Mouse (Mus musculus): Measurements from ENCODE around the gene Sub1.

Sub1 gene

GRCm38 (mm10) chr15:12010602-12011044, 13.8 kb upstream of the Sub1 start:
- no peak for DNase-seq (ENCODE audit: low read depth, low spot score)

- DNase-seq (ENCODE audit: low read depth, low spot score): no peak
Observed at GRCm38 (mm10) chr15:12009712-12010601, 13.2 kb upstream of the Sub1 start.

DNA sequence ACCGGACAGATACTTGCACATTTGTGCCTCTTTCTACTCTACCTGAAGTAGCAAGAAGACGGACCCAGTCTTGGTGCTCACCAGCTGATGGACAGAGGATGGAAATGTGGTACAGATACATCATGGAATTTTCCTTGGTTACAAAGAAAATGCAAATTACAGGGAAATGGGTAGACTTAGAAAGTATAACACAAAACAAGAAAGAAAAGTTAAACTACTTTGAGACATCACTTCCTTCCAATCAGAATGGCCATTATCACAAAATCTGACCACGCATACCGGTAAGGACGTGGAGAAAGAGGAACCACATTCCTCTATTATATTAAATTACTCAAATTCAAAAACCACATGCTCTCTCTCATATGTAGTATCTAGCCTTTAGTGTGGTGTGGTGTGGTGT, 12.1 kb upstream of the Sub1 start:
- DNase-seq (ENCODE audit: low read depth, low spot score): no peak

DNA sequence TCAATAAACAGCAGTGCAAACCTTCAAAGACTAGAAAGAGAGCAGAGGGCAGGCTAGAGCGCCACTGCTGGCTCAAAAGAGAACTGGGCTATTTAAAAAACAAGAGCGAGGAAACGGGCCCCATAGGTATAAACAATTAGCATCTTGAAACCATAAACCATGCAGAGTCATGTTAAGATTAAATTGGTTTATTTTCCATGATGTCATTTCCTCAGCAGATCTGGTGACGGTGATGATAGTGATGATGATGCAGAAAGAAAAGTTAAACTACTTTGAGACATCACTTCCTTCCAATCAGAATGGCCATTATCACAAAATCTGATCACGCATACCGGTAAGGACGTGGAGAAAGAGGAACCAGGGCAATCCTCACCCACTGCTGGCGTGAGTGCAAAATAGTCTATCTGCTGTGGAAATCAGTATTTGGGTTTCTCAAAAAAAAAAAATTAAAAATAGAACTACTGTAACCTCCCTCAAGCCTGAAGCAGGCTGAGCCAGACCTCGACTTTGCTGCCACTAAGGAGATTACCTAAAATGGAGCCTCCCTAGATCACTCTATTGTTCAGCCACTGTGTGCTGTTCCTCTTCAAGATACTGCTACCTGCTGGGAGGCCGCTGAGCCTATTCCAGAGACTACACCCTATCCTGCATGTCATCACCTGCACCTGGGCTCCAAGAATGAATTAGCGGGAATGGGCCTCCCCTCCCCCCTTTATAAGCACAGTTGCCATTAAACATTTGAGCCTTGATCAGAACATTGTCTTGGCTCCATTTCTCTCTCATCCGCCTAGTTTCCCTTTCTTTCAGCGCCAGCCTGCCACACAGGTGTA, 11.4 kb upstream of the Sub1 start:
- no peak for DNase-seq (ENCODE audit: low read depth, low spot score)

- DNase-seq (ENCODE audit: low read depth, low spot score): no peak
Observed at GRCm38 (mm10) chr15:12007421-12007820, 10.6 kb upstream of the Sub1 start.

- no peak for DNase-seq (ENCODE audit: low read depth, low spot score)
Observed at GRCm38 (mm10) chr15:12006169-12006568, 9.4 kb upstream of the Sub1 start.

DNA sequence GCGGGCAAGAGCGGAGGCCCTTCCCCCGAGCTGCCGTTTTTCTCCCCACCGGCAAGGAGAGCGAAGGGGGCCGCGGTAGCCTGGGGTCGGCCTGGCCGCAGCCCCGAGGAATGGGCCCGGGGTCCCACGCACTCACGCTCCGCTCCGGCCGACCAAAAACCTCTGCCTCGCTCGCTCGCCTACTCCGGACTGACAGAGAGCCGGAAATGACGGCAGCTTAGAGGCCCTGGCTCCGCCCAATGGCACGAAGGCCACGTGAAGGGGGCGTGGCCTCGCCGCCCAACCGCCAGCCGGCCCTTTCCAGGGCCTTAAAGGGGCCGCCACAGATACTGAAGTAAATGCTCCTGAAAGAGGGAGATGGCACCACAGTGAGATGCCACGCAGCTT, 975 bp downstream of the Sub1 start:
- DNase-seq (ENCODE audit: low read depth, low spot score): peak; percentile 86

DNA sequence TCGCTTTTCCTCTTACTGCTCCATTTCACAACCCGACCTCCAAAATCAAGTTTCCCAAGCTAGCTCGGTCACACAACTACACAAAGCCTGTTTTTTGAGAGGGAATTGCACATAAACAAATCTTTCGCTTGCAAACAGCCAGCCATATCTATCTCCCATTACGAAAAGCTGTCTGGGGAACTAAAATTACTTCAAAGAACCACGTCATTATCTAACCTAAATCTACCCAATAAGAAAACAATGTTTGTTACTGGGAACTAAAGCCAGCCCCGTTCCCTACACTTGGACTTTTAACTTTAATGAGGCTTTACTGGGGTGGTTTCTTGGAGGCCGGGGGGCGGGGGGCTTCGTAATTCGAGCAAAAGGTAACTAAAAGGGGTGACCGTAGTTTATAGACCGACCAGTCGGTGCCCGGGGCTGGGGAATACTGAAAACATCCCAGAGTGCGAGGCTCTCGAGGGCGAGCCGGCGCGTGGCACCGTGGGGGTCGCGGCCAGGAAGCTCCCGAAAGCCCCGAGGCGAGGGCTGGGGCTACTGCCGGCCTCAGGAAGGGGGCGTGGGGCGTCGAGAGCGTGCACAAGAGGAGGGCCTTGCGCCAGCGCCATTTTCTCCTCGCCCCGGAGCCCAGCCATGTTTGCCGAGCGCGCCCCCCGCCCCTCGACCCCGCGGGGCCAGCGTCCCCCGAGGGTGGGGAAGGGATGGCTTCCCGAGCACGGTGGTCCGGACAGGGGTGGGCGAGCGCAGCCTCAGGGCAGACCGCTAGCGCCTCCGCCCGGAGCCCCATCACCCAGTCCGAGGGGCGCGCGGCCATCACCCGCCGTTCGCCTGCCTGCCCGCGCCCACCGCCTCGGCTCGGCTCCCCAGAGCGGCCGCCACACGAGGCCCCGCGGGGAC, 1.6 kb downstream of the Sub1 start:
- peak; percentile 15 for DNase-seq (ENCODE audit: low read depth, low spot score)

DNA sequence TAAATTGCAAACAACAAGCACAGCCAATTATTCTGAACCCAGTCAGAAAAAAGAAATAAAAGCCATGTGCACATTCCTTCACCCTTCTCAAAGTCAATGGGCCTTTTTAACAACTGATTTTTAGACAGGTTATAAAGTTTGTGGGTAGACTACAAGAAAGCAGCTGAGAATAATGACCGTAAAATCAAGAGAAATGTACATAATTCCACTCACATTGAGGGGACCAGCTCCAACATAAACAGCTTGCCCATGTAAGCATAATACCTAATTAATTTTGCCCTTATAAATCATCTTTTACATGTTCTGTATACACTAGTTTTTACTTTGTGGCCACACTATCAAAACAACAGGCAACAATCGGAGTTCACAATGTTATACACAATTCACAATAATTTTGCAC, 2.8 kb downstream of the Sub1 start:
- DNase-seq (ENCODE audit: low read depth, low spot score): no peak

DNA sequence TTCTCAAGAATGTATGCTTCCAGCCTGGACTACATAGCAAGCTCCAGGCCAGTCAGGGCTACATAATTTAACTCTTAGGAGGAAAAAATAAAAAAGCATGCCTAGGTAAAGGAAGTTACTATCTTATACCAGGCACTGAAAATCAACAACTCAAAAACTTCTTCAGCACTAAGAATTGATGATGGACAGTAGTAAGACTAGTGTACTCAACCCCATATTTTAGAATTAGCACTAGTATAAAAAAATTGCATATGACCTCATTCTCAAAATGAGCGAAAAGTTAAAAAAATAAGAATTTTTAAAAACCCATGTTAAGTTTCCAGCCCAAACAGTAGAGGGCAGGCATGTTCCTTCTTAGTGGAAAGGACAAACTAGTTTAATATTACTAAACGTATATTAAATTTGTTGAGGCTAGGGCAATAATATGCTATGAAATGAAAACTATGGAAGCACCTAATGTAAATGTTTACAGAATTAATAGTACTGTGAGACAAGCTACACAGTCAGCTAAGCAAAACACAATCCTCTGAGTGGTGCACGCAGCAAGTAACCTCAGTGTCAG, 5.2 kb downstream of the Sub1 start:
- no peak for DNase-seq (ENCODE audit: low read depth, low spot score)

GRCm38 (mm10) chr15:11988580-11988979, 8.2 kb downstream of the Sub1 start:
- no peak for DNase-seq (ENCODE audit: low read depth, low spot score)

DNA sequence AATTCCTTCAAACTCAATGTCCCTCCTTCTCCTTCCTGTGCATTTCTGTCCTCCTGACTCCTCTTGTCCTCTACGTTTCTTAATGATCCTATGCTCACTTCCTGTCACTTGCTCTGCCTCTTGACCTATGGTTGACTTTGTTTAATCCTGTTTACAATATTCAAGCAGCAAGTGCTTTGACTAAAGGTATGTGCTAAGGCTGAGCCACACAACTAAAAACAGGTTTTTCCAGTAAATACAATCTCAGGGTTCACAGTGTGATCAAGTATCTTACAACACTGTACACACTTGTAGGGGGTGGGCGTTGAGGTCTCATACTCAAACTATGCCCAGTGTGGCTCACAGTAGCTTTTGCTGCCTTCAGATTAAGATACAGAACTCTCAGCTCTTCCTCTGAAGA, 8.9 kb downstream of the Sub1 start:
- DNase-seq (ENCODE audit: low read depth, low spot score): no peak

DNA sequence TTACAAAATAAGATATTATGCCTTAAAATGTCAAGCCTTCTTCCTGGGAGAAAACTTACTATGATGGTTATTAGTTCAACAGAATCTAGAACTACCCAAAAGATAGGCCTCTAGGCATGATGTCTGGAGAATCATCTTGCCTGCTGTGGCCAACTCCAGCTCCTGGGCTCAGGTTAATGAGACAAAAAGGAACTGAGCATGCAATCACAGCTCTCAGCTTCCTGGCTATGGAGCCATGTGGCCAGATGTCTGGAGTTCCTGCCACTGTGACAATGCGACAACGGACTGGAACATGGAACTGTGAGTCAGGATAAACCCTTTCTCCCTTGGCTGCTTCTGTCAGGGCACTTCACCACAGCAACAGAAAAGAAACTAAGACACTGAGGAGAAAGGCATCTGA, 14.8 kb downstream of the Sub1 start:
- no peak for DNase-seq (ENCODE audit: low read depth, low spot score)

DNA sequence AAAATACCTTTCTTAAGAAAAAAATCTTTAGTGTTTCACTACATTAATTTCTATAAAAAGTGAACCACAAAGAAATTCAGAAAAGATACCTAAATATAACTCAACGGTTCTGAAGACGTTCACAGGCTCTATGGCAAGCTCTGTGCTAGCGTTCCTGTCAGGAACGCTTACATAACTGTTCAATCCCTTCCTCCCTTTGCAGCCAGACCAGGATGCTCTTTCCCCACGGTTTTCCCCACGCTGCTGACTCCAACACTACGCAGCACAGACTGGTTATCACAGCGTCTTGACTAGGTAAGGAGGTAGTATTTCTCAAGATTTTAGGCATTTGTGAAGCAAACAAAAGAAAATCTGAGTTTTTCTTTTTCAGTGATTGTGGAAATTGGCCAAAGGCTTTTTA, 15.3 kb downstream of the Sub1 start:
- DNase-seq (ENCODE audit: low read depth, low spot score): no peak

- no peak for DNase-seq (ENCODE audit: low read depth, low spot score)
Observed at GRCm38 (mm10) chr15:11978175-11978574, 18.6 kb downstream of the Sub1 start.

DNA sequence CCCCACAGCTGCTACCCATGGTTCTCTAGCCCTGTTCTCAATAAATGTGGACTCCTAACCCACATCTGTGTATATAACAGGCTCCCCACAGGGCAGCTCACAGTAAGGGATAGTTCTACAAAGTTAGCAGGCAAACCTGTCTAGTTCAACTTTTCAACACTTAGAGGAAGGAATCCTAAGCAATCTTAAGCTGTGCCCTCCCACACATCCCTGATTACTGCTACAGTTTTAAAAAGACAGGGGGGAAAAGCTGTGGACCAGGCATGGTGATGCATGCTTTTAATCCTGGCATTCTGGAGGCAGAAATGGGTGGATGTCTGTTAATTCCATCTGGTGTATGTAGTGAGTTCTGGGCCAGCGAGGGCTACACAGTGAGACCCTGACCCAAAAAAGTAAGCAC, 19.7 kb downstream of the Sub1 start:
- DNase-seq (ENCODE audit: low read depth, low spot score): no peak

GRCm38 (mm10) chr15:11975836-11976235, 20.9 kb downstream of the Sub1 start:
- no peak for DNase-seq (ENCODE audit: low read depth, low spot score)

DNA sequence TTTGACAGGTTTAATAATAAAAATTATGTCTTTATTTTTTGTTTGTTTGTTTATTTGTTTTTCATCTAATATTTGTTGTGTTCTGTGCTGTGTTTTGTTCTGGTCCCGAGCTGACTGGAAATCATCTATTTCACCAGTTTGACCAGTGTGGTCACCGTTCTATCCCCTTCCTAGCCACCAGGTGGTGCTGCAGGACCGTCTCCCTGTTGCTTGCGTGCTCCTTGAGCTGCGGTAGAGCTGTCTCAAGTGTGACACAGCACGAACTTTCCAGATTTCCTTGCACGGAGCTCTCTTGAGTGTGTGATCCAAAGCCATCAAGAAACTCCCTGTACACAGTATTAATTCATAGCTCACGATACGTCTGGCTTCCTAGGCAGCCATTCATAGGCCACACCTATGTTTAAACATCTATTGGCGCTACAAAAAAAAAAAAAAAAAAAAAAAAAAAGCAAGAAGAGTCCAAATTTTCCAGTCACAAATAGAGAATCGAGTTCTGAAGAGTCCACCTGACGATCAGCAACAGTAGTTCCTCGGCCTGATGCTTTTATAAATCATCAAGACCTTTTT, 24.8 kb downstream of the Sub1 start:
- peak; percentile 48 for DNase-seq (ENCODE audit: low read depth, low spot score)

DNA sequence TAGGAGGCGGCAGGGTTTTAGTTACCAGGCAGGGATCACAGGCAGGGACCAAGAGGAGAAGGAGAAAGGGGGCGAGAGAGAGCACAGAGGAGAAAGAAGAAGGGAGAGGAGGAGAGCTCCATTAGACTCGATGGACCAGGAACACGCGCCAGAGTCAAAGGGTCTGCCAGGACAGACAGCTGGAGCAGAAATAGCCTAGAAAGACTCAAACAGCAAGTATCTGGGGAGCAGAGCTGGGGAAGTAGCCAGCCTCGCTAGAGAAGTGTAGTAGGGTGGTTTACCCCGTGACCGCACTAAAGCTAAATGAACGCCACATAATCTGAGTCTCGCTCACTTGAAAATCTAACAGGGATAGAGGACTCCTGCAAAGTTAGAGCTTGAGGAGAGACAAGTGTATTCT, 26.2 kb downstream of the Sub1 start:
- no peak for DNase-seq (ENCODE audit: low read depth, low spot score)

GRCm38 (mm10) chr15:11968851-11969250, 27.9 kb downstream of the Sub1 start:
- DNase-seq (ENCODE audit: low read depth, low spot score): no peak

DNA sequence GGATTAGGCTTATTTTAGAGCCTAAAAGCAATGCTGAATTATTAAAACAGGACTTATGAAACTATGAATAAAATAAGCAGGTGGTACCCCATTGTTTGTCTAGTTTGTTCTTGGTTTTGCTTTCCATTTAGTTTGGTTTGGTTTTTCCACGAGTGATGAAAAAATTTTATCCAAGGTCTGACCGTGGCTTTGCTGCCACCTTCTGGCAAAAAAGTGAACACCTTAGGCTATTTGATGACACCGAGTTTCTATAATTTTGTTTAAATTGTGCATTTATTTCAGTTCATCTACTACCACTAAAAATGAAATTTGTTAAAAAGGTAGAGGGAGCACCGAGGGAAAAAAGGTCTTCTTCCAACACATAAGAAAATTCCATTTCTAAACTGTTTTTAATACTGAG, 30.4 kb downstream of the Sub1 start:
- DNase-seq (ENCODE audit: low read depth, low spot score): no peak

All from c-Kit-negative CD71-positive TER-119-positive erythroid progenitor cells, embryonic 14.5 days (primary cell).